Mouse (Mus musculus) lung, postnatal 10 days (tissue): Measurements from ENCODE around the gene Dffa.

ENCODE experiments used
- DNase-seq: peaks from one replicate; pipeline ENCODE4 v3.0.0; 2021

Dffa gene

GRCm38 (mm10) chr4:149103875-149104561 is at the start of gene Dffa:
Gene Dffa (plus strand): TSS chr4:149104146.
- DNase-seq = peak; percentile 96

- peak; percentile 42 for DNase-seq
Measured at GRCm38 (mm10) chr4:149055847-149056246, 48.1 kb upstream of the Dffa start.

GRCm38 (mm10) chr4:149056957-149057356 is 47.0 kb upstream of the Dffa start:
- no peak for DNase-seq

GRCm38 (mm10) chr4:149057470-149057869 is 46.5 kb upstream of the Dffa start:
- DNase-seq = no peak

- no peak for DNase-seq
Measured at GRCm38 (mm10) chr4:149058298-149058697, 45.6 kb upstream of the Dffa start.

DNA sequence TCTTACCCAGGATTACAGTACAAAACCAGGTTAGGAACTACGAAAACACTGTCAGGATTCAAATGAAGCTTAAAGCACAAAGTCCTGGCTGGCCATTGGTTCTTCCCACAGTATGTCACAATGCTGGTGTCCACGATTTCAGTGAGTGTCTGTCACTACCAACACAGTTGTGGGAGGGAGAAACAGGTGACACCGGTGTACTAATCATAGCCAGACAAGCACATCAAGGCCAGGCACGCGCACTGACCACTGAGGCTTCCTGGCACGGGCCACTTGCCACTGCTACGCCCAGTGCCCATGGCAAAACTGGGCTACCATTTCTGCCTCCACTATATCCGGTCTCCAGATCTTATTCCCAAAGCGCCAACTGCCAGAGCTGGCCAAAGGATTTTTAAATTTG is 44.2 kb upstream of the Dffa start:
- no peak for DNase-seq

GRCm38 (mm10) chr4:149060621-149061431 is 43.1 kb upstream of the Dffa start:
- DNase-seq = no peak

GRCm38 (mm10) chr4:149061432-149061718 is 42.6 kb upstream of the Dffa start:
- DNase-seq = no peak

DNA sequence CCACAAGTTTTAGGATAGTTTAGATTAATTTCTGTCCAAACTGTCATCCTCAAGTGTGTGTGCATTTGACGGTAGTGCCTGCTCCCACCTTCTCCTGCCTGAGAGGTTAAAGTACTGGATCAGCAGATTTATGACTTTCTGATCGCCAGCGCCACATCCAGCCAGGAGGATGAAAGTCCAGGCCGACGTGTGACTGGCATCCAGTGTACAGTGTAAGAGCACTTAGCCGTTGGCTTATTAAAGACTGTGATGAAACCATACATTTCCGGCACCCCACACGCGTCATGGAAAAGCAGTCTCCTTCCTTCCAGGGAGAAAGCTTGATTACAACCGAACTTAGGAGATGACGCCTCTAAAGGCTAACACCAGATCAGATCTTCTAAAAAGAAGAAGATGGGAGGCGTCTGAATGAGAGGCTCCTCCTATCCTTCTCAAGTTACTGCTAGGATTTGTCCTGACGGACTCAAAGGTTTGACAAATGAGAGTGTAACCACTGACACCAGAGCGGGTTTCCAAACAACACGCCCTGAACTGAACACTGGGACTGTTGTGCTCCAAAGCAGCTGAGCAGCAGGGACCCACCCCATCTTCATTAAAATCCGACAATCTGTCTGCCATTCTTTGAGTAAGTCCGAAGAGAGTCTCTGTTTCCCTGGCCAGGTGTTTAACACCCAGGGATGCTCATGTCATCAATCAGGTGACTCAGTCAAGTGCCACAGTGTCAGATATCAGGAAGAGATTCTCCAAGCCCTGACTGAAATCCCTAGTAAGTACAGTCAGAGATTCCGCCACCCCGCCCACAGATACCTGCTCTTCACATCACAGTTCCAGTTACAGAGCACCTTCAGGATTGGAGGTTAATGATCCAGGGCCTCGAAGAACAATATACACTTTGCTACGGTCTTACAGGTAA is 41.3 kb upstream of the Dffa start:
- DNase-seq = no peak

DNA sequence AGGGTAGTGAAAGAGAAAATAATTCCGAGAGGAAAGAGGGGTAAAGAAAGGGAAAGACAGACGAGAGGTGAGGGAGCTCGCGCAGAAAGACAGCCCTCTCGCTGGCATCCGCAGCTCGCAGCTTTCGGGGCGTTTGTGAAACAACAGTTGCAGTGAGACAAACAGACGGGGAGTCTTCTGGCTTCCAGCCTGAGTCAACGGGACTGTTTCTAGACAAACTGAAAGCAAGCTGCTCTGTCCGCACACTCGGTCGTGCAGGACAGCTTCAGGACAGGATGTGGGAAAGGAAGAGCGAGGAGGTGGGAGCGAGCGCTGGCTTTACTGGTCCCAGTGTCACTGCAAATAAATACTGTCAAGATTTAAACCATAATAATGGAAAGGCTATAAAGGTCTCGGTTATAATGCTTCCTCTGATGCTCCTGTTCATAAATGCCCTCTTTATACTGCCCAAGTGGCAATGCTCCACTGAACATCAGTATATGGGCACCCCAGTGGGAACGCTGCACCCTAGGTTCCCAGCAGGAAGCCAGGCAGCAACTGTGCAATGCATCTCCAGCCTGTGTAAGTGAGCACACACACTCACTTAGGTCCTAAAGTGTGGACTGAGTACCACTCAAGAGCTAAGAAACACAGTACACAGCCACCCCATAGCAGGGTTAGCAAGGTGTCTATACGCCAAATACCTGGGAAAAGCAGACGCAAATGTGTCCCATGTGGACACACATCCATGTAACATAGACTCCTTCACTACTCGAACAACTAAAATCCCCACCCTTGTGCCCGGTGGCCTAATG is 39.7 kb upstream of the Dffa start:
- DNase-seq = peak; percentile 55

DNA sequence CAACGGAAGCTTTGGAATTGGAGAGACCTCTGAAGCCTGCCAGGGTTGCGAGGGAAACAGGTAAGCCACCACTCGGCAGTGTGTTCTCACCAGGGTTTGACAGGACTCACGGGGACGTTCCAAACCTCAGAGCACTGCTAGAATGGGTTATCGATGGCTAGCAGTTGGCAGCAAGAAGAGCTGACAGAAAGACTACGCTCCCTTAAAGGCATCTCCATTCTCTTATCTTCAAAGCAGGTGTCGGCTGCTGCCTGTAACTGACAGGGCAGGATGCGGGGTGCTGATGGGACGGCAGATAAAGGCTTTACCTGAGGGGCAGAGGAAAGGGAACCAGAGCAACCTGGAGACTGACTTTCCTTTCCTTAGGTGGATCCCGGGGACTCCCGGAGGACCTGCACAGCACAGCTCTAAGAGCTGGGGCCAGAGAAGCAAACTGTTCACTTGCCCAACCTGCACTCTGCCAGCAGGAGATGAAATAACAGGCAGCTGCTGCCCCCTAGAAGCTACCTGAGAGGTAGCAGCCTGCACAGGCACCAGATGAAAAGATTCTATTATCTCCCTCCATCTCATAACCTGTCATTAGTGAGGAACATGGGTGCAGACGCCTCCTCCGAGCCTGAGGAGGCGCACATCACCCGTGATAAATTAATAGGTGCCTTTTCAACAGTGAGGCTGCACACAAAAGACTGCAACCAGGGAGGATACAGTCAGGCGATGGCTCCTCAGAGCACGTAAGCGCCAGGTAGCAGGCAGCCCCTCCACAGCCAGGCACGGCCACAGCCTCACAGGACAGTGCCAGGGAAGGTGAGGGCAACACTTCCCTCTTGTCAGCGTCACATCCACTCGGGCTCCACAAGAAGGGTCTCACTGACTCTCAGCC is 37.0 kb upstream of the Dffa start:
- DNase-seq = no peak

DNA sequence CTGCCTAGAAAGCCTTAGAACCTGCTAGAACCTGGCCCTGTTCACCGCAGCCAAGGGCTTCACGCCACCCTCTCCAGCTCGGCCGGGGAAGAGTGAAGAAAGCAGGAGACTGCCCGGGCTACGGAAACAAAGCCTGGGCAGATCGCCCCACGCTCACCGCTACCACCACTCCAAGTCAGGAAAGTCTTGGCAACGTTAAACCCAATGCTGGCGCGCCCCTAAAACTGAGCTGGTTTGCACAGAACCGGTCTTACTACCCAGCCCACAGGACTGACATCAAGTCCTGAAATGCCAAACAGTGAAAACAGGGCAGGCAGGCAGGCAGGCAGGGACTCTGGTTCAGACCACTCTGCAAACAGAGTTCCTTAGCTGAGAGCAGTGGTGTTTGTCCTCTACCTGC is 28.9 kb upstream of the Dffa start:
- DNase-seq = peak; percentile 21

GRCm38 (mm10) chr4:149075871-149076575 is 27.9 kb upstream of the Dffa start:
- peak; percentile 87 for DNase-seq

GRCm38 (mm10) chr4:149078261-149078660 is 25.7 kb upstream of the Dffa start:
- no peak for DNase-seq

DNA sequence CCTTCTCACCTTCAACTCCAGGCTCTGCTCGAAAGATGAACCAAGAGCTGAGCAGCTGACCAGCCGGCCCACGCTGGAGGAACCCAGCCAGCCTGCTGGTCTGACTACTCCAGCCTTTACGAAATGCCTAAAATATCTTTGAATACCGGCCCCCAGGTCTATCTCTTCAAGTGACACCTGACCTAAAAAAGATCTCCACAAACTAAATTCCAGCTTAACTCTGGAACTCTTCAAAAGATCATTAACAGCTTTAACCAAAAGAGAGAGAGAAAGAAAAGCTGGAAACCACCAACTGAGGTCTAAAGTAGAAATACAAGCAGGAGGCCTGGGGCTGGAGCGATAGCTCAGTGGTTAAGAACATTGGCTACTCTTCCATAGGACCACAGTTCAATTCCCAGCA is 24.3 kb upstream of the Dffa start:
- DNase-seq = no peak

- DNase-seq = no peak
Measured at GRCm38 (mm10) chr4:149080111-149080510, 23.8 kb upstream of the Dffa start.

- DNase-seq = peak; percentile 65
Measured at GRCm38 (mm10) chr4:149081528-149081927, 22.4 kb upstream of the Dffa start.

DNA sequence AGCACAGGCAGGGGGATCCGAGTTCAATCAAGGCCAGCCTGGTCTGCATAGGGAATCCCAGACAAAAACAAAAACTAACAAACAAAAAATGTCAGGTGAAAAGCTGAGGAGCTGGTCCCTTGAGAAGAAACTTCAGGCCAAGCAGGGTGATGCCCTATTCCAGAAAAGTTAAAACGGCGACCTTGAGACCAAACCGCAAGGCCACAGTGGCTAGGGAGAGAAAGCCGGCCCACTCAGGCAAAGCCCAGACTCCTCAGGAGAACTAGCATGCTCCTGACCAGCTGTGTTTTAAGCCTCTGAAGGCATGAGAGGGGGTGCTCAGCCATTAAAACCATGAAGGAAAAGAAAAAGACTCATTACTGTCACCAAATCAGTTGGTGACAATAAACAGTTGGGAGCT is 18.6 kb upstream of the Dffa start:
- DNase-seq = no peak

- no peak for DNase-seq
Measured at GRCm38 (mm10) chr4:149091364-149091763, 12.6 kb upstream of the Dffa start.

DNA sequence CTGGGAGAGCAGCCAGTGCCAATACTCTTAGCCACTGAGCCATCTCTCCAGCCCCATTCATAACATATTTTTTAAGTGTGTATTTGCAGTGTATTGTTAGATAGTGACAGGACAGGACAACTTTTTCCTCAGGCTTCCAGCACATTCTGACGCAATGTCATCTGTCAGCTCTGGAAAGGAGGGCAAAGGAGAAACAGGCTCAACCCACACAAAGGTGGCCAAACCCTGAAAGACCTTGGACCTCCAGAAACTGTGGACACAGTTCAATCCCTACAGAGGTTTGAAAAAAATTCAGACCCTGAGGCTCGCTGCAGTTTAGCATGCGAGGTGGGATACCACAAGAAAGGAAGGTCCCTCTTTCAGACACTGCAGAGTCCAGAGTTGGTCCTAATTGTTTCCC is 6.0 kb upstream of the Dffa start:
- DNase-seq = no peak

- DNase-seq = no peak
Measured at GRCm38 (mm10) chr4:149098571-149098970, 5.4 kb upstream of the Dffa start.
